Comparison of ENCODE assay signal across 24 mouse cellular contexts in the genomic region with DNA sequence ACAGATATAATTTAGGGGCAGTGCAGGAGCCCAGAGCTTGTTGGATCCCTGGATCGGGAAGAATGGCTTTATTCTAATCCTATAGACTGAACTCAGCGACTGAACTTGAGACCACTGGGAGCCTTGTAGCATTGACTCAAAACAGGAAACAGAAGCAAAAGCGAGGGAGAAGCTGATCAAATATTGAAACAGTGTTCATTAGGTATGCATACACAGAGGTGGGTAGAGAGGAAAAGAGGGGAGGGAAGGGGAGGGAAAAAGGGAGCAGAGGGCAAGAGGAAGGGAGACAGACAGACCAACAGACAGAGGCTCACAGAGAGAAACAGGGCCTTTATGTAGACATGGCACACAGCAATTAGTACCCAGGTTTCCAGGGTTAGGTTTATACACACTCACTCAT. TPM values are rescaled to one million over a fixed set of nuclear protein-coding genes. Genes with fewer than 3 reads are reported as not detected.
DNase-seq lines count a peak whose midpoint lies in the region; ATAC-seq and TF ChIP-seq lines count a peak whose summit lies in the region.
"Had no signal": no experiment of that assay in that cellular context is flagged by ENCODE, and none has a peak within 500 bp of the region (broad histone marks: within the 10 kb centered on the region; RNA-seq: fewer than 3 reads in every experiment).

No protein-coding gene starts in this region.

- no peaks in the 10 kb centered on the region for H3K36me3 ChIP-seq in CH12.LX (replicated peaks in 1 of 2; ENCODE audit: control insufficient read depth in 1 of 2, insufficient read depth in 1 of 2, low read length in 1 of 2)
- no peaks in the 10 kb centered on the region for H3K36me3 ChIP-seq in stomach, embryonic 14.5 days (ENCODE audit: control insufficient read depth, insufficient read depth, low read length)
- H3K36me3 ChIP-seq in stomach, embryonic 16.5 days (ENCODE audit: control insufficient read depth, insufficient read depth, low read length) = no peaks in the 10 kb centered on the region
- H3K36me3 ChIP-seq: embryonic facial prominence, embryonic 10.5 days; embryonic facial prominence, embryonic 12.5 days; forebrain, embryonic 10.5 days; forebrain, embryonic 12.5 days; G1E had no signal

- no peak overlapping the region for H3K4me3 ChIP-seq in CH12.LX (replicated peaks in 1 of 3; ENCODE audit: low read depth in 2 of 3, low read length in 2 of 3, poor library complexity in 1 of 3)
- H3K4me3 ChIP-seq in stomach, embryonic 14.5 days (ENCODE audit: low read depth, low read length) = no peak overlapping the region
- no peak overlapping the region for H3K4me3 ChIP-seq in stomach, embryonic 16.5 days (replicated peaks; ENCODE audit: low read length)
- H3K4me3 ChIP-seq: embryonic facial prominence, embryonic 10.5 days; embryonic facial prominence, embryonic 12.5 days; erythroblast, embryonic 14.5 days; forebrain, embryonic 10.5 days; forebrain, embryonic 12.5 days had no signal

- H3K79me2 ChIP-seq in CH12.LX (replicated peaks; ENCODE audit: control insufficient read depth, extremely low read depth, insufficient read depth, poor library complexity, severe bottlenecking) = no peaks in the 10 kb centered on the region

- no peaks in the 10 kb centered on the region for H3K9me3 ChIP-seq in CH12.LX (replicated peaks; ENCODE audit: low read length)
- H3K9me3 ChIP-seq in stomach, embryonic 14.5 days (ENCODE audit: control insufficient read depth, low read depth, low read length) = no peaks in the 10 kb centered on the region
- no peaks in the 10 kb centered on the region for H3K9me3 ChIP-seq in stomach, embryonic 16.5 days (replicated peaks; ENCODE audit: control insufficient read depth, low read length)
- H3K9me3 ChIP-seq: embryonic facial prominence, embryonic 10.5 days; embryonic facial prominence, embryonic 12.5 days; forebrain, embryonic 10.5 days; forebrain, embryonic 12.5 days; G1E had no signal

- in situ Hi-C loops in CH12.LX (cut with MboI; ENCODE audit: low pct_ligation_motif_present, low pct_unique_long_range_greater_than_20kb, low sequenced_read_pairs) = no loop called here

- H3K27ac ChIP-seq in CH12.LX (ENCODE audit: insufficient read depth, low read depth) = no peak overlapping the region
- no peak overlapping the region for H3K27ac ChIP-seq in stomach, embryonic 14.5 days (ENCODE audit: low read length)
- H3K27ac ChIP-seq in stomach, embryonic 16.5 days (ENCODE audit: low read length) = peak overlapping the region; percentile 9; the same call in 1 of the 2 replicates
- H3K27ac ChIP-seq: embryonic facial prominence, embryonic 10.5 days; embryonic facial prominence, embryonic 12.5 days; forebrain, embryonic 10.5 days; forebrain, embryonic 12.5 days had no signal

- H3K4me2 ChIP-seq in CH12.LX (ENCODE audit: insufficient read depth, low read depth, poor library complexity, severe bottlenecking) = no peak overlapping the region
- H3K4me2 ChIP-seq in stomach, embryonic 14.5 days (replicated peaks; ENCODE audit: low read depth, low read length) = no peak overlapping the region
- no peak overlapping the region for H3K4me2 ChIP-seq in stomach, embryonic 16.5 days (ENCODE audit: low read depth, low read length)
- H3K4me2 ChIP-seq: embryonic facial prominence, embryonic 12.5 days; forebrain, embryonic 12.5 days had no signal

- TF ChIP-seq CTCF in CH12.LX (conservative IDR thresholded peaks at IDR 0.05 in 1 of 2, IDR thresholded peaks at IDR 0.05 in 1 of 2; ENCODE audit: low read depth in 2 of 2, low read length in 2 of 2) = no peak

- no peak overlapping the region for H3K9ac ChIP-seq in CH12.LX (ENCODE audit: insufficient read depth, low read depth)
- no peak overlapping the region for H3K9ac ChIP-seq in stomach, embryonic 14.5 days (replicated peaks; ENCODE audit: low read depth, low read length)
- no peak overlapping the region for H3K9ac ChIP-seq in stomach, embryonic 16.5 days (ENCODE audit: low read length)
- H3K9ac ChIP-seq: embryonic facial prominence, embryonic 12.5 days; forebrain, embryonic 12.5 days had no signal

- 0 out of 2 replicates have a peak, but pooled peaks have one; percentile 69 for ATAC-seq in stomach, embryonic 14.5 days (ENCODE audit: insufficient number of reproducible peaks, insufficient read depth, low FRiP score, low read depth)
- peak; percentile 74; the same call in 1 of the 2 replicates for ATAC-seq in stomach, embryonic 16.5 days (ENCODE audit: insufficient read depth, low FRiP score)
- ATAC-seq: activated CD4-positive, CD25-positive, alpha-beta regulatory T cell, adult 4 months; forebrain, embryonic 14.5 days; forebrain, embryonic 16.5 days; Patski had no signal

- WGBS in stomach, embryonic 14.5 days = 54% methylated on average over 3 of the region's 3 CpGs
- WGBS in stomach, embryonic 16.5 days = 54% methylated on average over 3 of the region's 3 CpGs

- H3K4me1 ChIP-seq in CH12.LX (ENCODE audit: control insufficient read depth in 1 of 2, insufficient read depth in 2 of 2) = peaks cover 8 to 15% of the 10 kb centered on the region in 2 experiments; a peak in 3 of 4 replicates
- no peaks in the 10 kb centered on the region for H3K4me1 ChIP-seq in stomach, embryonic 14.5 days (ENCODE audit: control insufficient read depth, insufficient read depth, low read length)
- H3K4me1 ChIP-seq in stomach, embryonic 16.5 days (ENCODE audit: control insufficient read depth, insufficient read depth, low read length) = no peaks in the 10 kb centered on the region
- H3K4me1 ChIP-seq: embryonic facial prominence, embryonic 10.5 days; forebrain, embryonic 10.5 days; forebrain, embryonic 12.5 days had no signal

- no peak for TF ChIP-seq RAD21 in CH12.LX (IDR thresholded peaks at IDR 0.05; ENCODE audit: low read depth, low read length)

- no peak for TF ChIP-seq EP300 in CH12.LX (IDR thresholded peaks at IDR 0.05; ENCODE audit: low read length)

- no peaks in the 10 kb centered on the region for H3K27me3 ChIP-seq in CH12.LX (replicated peaks)
- H3K27me3 ChIP-seq in stomach, embryonic 14.5 days (ENCODE audit: control insufficient read depth, insufficient read depth, low read length) = no peaks in the 10 kb centered on the region
- H3K27me3 ChIP-seq in stomach, embryonic 16.5 days (ENCODE audit: control insufficient read depth, insufficient read depth, low read length) = no peaks in the 10 kb centered on the region
- H3K27me3 ChIP-seq: embryonic facial prominence, embryonic 12.5 days; forebrain, embryonic 12.5 days; Patski had no signal

- dilution Hi-C loops in CH12.LX (cut with MboI; ENCODE audit: extremely low pct_ligation_motif_present, extremely low pct_unique_long_range_greater_than_20kb, low sequenced_read_pairs) = no loop called here

- no peak for TF ChIP-seq POLR2A in CH12.LX (IDR thresholded peaks at IDR 0.05; ENCODE audit: low read depth, low read length)

- DNase-seq in CH12.LX (ENCODE audit: extremely low read depth) = no peak
- no peak for DNase-seq in kidney, postnatal 10 days
- no peak for DNase-seq in heart, adult 9 months (ENCODE audit: low spot score in 2 of 2)
- DNase-seq in gastrocnemius, postnatal 10 days = no peak
- DNase-seq: adrenal gland, adult 8-10 months; adrenal gland, postnatal 14 days; adrenal gland, postnatal 36 days; cerebellum, adult 11-12 months; cerebellum, adult 2 months; cerebellum, adult 9-10 months; cerebellum, postnatal 10 days; cerebellum, postnatal 25 days had no signal

TF ChIP-seq in CH12.LX, 34 proteins besides CTCF, POLR2A, EP300 and RAD21:
- TF ChIP-seq IRF4 (IDR thresholded peaks at IDR 0.05; ENCODE audit: low read depth, low read length) (peak; percentile 51; the same call in 1 of the 2 replicates), JUND (conservative IDR thresholded peaks at IDR 0.05; ENCODE audit: low read depth, low read length) (0 out of 2 replicates have a peak, but pooled peaks have one; percentile 25), MXI1 (IDR thresholded peaks at IDR 0.05; ENCODE audit: low read depth, low read length) (no peak)

RNA-seq across cellular contexts. Expression of a gene that starts 38.8 kb away (rescaled TPM):
- total RNA-seq in CH12.LX (2012; rRNA removed) (0.55 and 0.85 TPM in 2 replicates), CH12.LX (2014; rRNA removed) (0.15 and 0.56 TPM in 2 replicates)
- 0.76 and 0.94 TPM in 2 replicates for polyA plus RNA-seq in CH12.LX (2012; ENCODE audit: insufficient read length, low read depth)
- polyA plus RNA-seq in stomach, embryonic 14.5 days (2014; fragmentation: Nextera tagmentation; extraction: Ambion mirVana) = 13.9 and 16.3 TPM in 2 replicates
- 10.3 and 11.6 TPM in 2 replicates for polyA plus RNA-seq in stomach, embryonic 16.5 days (2015; fragmentation: Nextera tagmentation; extraction: Ambion mirVana)
- 1 to 10 TPM in 1 of 2 experiments, under 1 TPM in 1; 0.52 to 1.1 TPM for total RNA-seq in gastrocnemius, postnatal 10 days (2021)
- polyA plus RNA-seq: activated CD4-positive, CD25-positive, alpha-beta regulatory T cell, adult 4 months; erythroblast, embryonic 14.5 days had no signal
